Mouse (Mus musculus) myocyte (in vitro differentiated cells): ENCODE measurements at regions not wholly inside any gene's neighbourhood (a gene's known extent, or its start where the extent isn't known, plus 50 kb on each side); places are given as distances from the start of the nearest gene placed in this dataset.

Experiments
- H3K27me3 ChIP-seq: one replicate; pipeline ENCODE4 v1.6.1; 2011; ENCODE audit not compliant: control insufficient read depth, insufficient read depth, insufficient read length
- H3K36me3 ChIP-seq: one replicate; pipeline ENCODE4 v1.6.1; 2011; ENCODE audit not compliant: control insufficient read depth, insufficient read depth
- H3K4me2 ChIP-seq: one replicate; pipeline ENCODE4 v1.6.1; 2011; ENCODE audit warnings: low read depth, control low read depth
- H3K4me3 ChIP-seq: one replicate; pipeline ENCODE4 v1.5.1; 2011; ENCODE audit warnings: mild to moderate bottlenecking, control low read depth, moderate library complexity
- H3K79me2 ChIP-seq: one replicate; pipeline ENCODE4 v1.6.1; 2011; ENCODE audit not compliant: control insufficient read depth, insufficient read depth
- H3ac ChIP-seq: one replicate; pipeline ENCODE4 v1.6.1; 2011; ENCODE audit not compliant: control insufficient read depth, insufficient read length
- CEBPB ChIP-seq: IDR thresholded peaks from 2 replicates; pipeline ENCODE4 v1.6.1; 2011; ENCODE audit warnings: mild to moderate bottlenecking, moderate library complexity; ENCODE audit not compliant: poor library complexity, insufficient read depth, severe bottlenecking
- E2F4 ChIP-seq: IDR thresholded peaks from one replicate; pipeline ENCODE4 v1.6.1; 2011; ENCODE audit warnings: mild to moderate bottlenecking, control low read depth, moderate library complexity; ENCODE audit not compliant: insufficient read depth
- MAX ChIP-seq: IDR thresholded peaks from one replicate; pipeline ENCODE4 v1.6.1; 2011; ENCODE audit warnings: low read depth, mild to moderate bottlenecking, control low read depth
- MYOD1 ChIP-seq, 3 experiments: IDR thresholded peaks; one replicate each; pipeline ENCODE4 v1.6.1; 2011; ENCODE audit warnings: control low read depth in 2 of 3, low read depth in 2 of 3, mild to moderate bottlenecking in 2 of 3, moderate library complexity in 1 of 3; ENCODE audit not compliant: insufficient read length in 2 of 3, control insufficient read depth in 1 of 3
- MYOG ChIP-seq, 3 experiments: IDR thresholded peaks; one replicate each; pipeline ENCODE4 v1.6.1; 2011; ENCODE audit warnings: control low read depth in 2 of 3, low read depth in 2 of 3, mild to moderate bottlenecking in 2 of 3; ENCODE audit not compliant: insufficient read length in 2 of 3, control insufficient read depth in 1 of 3, insufficient read depth in 1 of 3
- POLR2A ChIP-seq: IDR thresholded peaks from one replicate; pipeline ENCODE4 v1.6.1; 2011; ENCODE audit warnings: low read depth, mild to moderate bottlenecking, control low read depth, moderate library complexity; ENCODE audit not compliant: insufficient read length
- POLR2AphosphoS2 ChIP-seq: IDR thresholded peaks from one replicate; pipeline ENCODE4 v1.6.1; 2011; ENCODE audit warnings: low read depth, control low read depth; ENCODE audit not compliant: insufficient read length
- REST ChIP-seq: IDR thresholded peaks from one replicate; pipeline ENCODE4 v1.6.1; 2011; ENCODE audit warnings: mild to moderate bottlenecking, control low read depth, moderate library complexity; ENCODE audit not compliant: insufficient read depth, insufficient read length
- SRF ChIP-seq: IDR thresholded peaks from one replicate; pipeline ENCODE4 v1.6.1; 2011; ENCODE audit warnings: low read depth; ENCODE audit not compliant: control insufficient read depth, insufficient read length
- TCF12 ChIP-seq: IDR thresholded peaks from one replicate; pipeline ENCODE4 v1.6.1; 2011; ENCODE audit warnings: mild to moderate bottlenecking, control low read depth; ENCODE audit not compliant: poor library complexity, insufficient read depth, severe bottlenecking
- TCF3 ChIP-seq: IDR thresholded peaks from one replicate; pipeline ENCODE4 v1.6.1; 2011; ENCODE audit warnings: low read depth, control low read depth; ENCODE audit not compliant: insufficient read length
- USF1 ChIP-seq: IDR thresholded peaks from one replicate; pipeline ENCODE4 v1.6.1; 2011; ENCODE audit warnings: low read depth, mild to moderate bottlenecking, control low read depth, moderate library complexity

- no peaks in the 10 kb centered on the region for H3K79me2 ChIP-seq
- H3K4me3 ChIP-seq: no peak overlapping the region
- no peak overlapping the region for H3K4me2 ChIP-seq
- no peak for TF ChIP-seq POLR2AphosphoS2
- no peak for TF ChIP-seq MYOG (IDR thresholded peaks at IDR 0.05; ENCODE audit: control insufficient read depth in 1 of 3, insufficient read depth in 1 of 3, insufficient read length in 2 of 3, low read depth in 2 of 3)
- no peak for TF ChIP-seq CEBPB
- TF ChIP-seq POLR2A: no peak
- TF ChIP-seq MYOD1 (IDR thresholded peaks at IDR 0.05; ENCODE audit: control insufficient read depth in 1 of 3, insufficient read length in 2 of 3, low read depth in 2 of 3): no peak
- TF ChIP-seq E2F4: no peak
- no peak for TF ChIP-seq MAX
- TF ChIP-seq SRF: no peak
- TF ChIP-seq REST: no peak
- TF ChIP-seq TCF3: no peak
- TF ChIP-seq TCF12: no peak
- TF ChIP-seq USF1: no peak
- H3ac ChIP-seq: no peak overlapping the region
- H3K27me3 ChIP-seq: no peaks in the 10 kb centered on the region
- H3K36me3 ChIP-seq: no peaks in the 10 kb centered on the region
Measured at GRCm38 (mm10) chr19:32950252-32950651, 193.0 kb downstream of the Pten start.

DNA sequence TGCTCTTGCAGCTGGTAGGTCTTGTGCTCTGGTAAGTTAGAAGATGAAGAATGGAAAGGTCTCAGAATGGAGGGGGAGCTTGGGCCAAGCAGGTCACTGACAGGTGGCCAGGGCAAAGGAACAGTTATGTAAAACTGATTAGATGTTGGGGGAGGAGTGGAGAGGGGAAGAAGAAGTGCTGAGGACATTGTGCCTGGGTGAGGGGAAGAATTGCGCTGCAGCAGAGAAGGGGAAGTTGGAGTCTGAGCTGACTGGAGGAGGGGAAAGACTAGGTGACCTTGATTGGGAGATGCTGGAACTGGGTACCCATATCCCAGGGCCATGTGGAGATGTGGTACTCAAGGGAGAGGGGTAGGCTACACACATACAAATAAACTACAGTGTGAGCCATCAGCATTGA is 193.5 kb downstream of the Pten start:
- Histone ChIP-seq H3ac (no peak overlapping the region), H3K4me3 (no peak overlapping the region), H3K4me2 (no peak overlapping the region), H3K27me3 (no peaks in the 10 kb centered on the region), H3K36me3 (no peaks in the 10 kb centered on the region), H3K79me2 (no peaks in the 10 kb centered on the region)
- no peak for TF ChIP-seq TCF12
- no peak for TF ChIP-seq USF1
- no peak for TF ChIP-seq REST
- no peak for TF ChIP-seq MYOD1 (IDR thresholded peaks at IDR 0.05; ENCODE audit: control insufficient read depth in 1 of 3, insufficient read length in 2 of 3, low read depth in 2 of 3)
- no peak for TF ChIP-seq POLR2AphosphoS2
- no peak for TF ChIP-seq MAX
- no peak for TF ChIP-seq POLR2A
- no peak for TF ChIP-seq SRF
- no peak for TF ChIP-seq CEBPB
- TF ChIP-seq E2F4: no peak
- no peak for TF ChIP-seq MYOG (IDR thresholded peaks at IDR 0.05; ENCODE audit: control insufficient read depth in 1 of 3, insufficient read depth in 1 of 3, insufficient read length in 2 of 3, low read depth in 2 of 3)
- no peak for TF ChIP-seq TCF3

- H3K4me2 ChIP-seq: no peak overlapping the region
- H3ac ChIP-seq: no peak overlapping the region
- no peaks in the 10 kb centered on the region for H3K36me3 ChIP-seq
- H3K4me3 ChIP-seq: no peak overlapping the region
- no peaks in the 10 kb centered on the region for H3K79me2 ChIP-seq
- H3K27me3 ChIP-seq: no peaks in the 10 kb centered on the region
- TF ChIP-seq POLR2A: no peak
Measured at GRCm38 (mm10) chr19:32952425-32952824, 195.1 kb downstream of the Pten start.

GRCm38 (mm10) chr19:32952928-32953687 is 195.8 kb downstream of the Pten start:
- Histone ChIP-seq H3K36me3 (no peaks in the 10 kb centered on the region), H3K27me3 (no peaks in the 10 kb centered on the region), H3K4me3 (no peak overlapping the region), H3K79me2 (no peaks in the 10 kb centered on the region), H3ac (no peak overlapping the region), H3K4me2 (no peak overlapping the region)
- no peak for TF ChIP-seq TCF3
- TF ChIP-seq POLR2A: no peak
- no peak for TF ChIP-seq MAX
- TF ChIP-seq SRF: no peak
- TF ChIP-seq CEBPB: no peak
- no peak for TF ChIP-seq E2F4
- no peak for TF ChIP-seq POLR2AphosphoS2
- TF ChIP-seq MYOG (IDR thresholded peaks at IDR 0.05; ENCODE audit: control insufficient read depth in 1 of 3, insufficient read depth in 1 of 3, insufficient read length in 2 of 3, low read depth in 2 of 3): no peak
- TF ChIP-seq USF1: no peak
- no peak for TF ChIP-seq MYOD1 (IDR thresholded peaks at IDR 0.05; ENCODE audit: control insufficient read depth in 1 of 3, insufficient read length in 2 of 3, low read depth in 2 of 3)
- no peak for TF ChIP-seq TCF12
- TF ChIP-seq REST: no peak

- TF ChIP-seq TCF12 (no peak), USF1 (no peak), E2F4 (no peak), POLR2A (no peak)
- Histone ChIP-seq H3K4me2 (no peak overlapping the region), H3K4me3 (no peak overlapping the region), H3K27me3 (no peaks in the 10 kb centered on the region), H3ac (no peak overlapping the region), H3K36me3 (no peaks in the 10 kb centered on the region), H3K79me2 (no peaks in the 10 kb centered on the region)
Measured at GRCm38 (mm10) chr19:32954001-32954605, 196.8 kb downstream of the Pten start.
